10 mouse cellular contexts compared by ENCODE assay signal in genomic region chr11:120312069-120312468, GRCm38 (mm10). TPM values are rescaled to one million over a fixed set of nuclear protein-coding genes. Genes with fewer than 3 reads are reported as not detected.
DNase-seq lines count a peak whose midpoint lies in the region; ATAC-seq lines count a peak whose summit lies in the region.
"Had no signal": no experiment of that assay in that cellular context is flagged by ENCODE, and none has a peak within 500 bp of the region (broad histone marks: within the 10 kb centered on the region; RNA-seq: fewer than 3 reads in every experiment).

No protein-coding gene starts in this region.

- intact Hi-C loops in gastrocnemius, postnatal 36 days (cut with DNase I), result no loop called here

- H3K27ac ChIP-seq in liver, embryonic 12.5 days, result no peak overlapping the region
- peak overlapping the region; percentile 95; the same call in 1 of the 2 replicates for H3K27ac ChIP-seq in hindbrain, embryonic 14.5 days
- H3K27ac ChIP-seq in neural tube, embryonic 11.5 days (ENCODE audit: low read depth, low read length), result no peak overlapping the region

- peak; percentile 1 for DNase-seq in gastrocnemius, postnatal 10 days
- DNase-seq in gastrocnemius, postnatal 36 days, result no peak
- DNase-seq in liver, result peak; percentile 1
- no peak for DNase-seq in hindbrain, embryonic 14.5 days (ENCODE audit: low spot score)
- DNase-seq in neural tube, embryonic 11.5 days (ENCODE audit: low spot score), result peak; percentile 14
- DNase-seq in ovary, adult 18-20 months (ENCODE audit: low spot score), result no peak
- DNase-seq: thymus, postnatal 25 days had no signal

- no peaks in the 10 kb centered on the region for H3K9me3 ChIP-seq in liver, embryonic 12.5 days (replicated peaks)
- no peaks in the 10 kb centered on the region for H3K9me3 ChIP-seq in hindbrain, embryonic 14.5 days (ENCODE audit: control insufficient read depth, low read length)
- H3K9me3 ChIP-seq in neural tube, embryonic 11.5 days (ENCODE audit: control insufficient read depth, low read length), result no peaks in the 10 kb centered on the region

- no peak overlapping the region for H3K9ac ChIP-seq in liver, embryonic 12.5 days
- H3K9ac ChIP-seq in hindbrain, embryonic 14.5 days, result no peak overlapping the region
- H3K9ac ChIP-seq in neural tube, embryonic 11.5 days (ENCODE audit: low read length), result no peak overlapping the region

- peaks cover 21% of the 10 kb centered on the region for H3K27me3 ChIP-seq in liver, embryonic 12.5 days (replicated peaks)
- 0 out of 2 replicates have a peak, but pooled peaks cover 2% of the 10 kb centered on the region for H3K27me3 ChIP-seq in hindbrain, embryonic 14.5 days (ENCODE audit: control insufficient read depth, insufficient read depth, low read length)
- peaks cover 3% of the 10 kb centered on the region; the same call in 1 of the 2 replicates for H3K27me3 ChIP-seq in neural tube, embryonic 11.5 days (ENCODE audit: control insufficient read depth, insufficient read depth, low read length)

- ATAC-seq in liver, embryonic 12.5 days, result no peak
- ATAC-seq in hindbrain, embryonic 14.5 days (ENCODE audit: low FRiP score), result no peak
- no peak for ATAC-seq in neural tube, embryonic 11.5 days (ENCODE audit: insufficient read depth, low FRiP score, low TSS enrichment)
- no peak for ATAC-seq in erythroblast, adult 5-6 weeks (replicated peaks; ENCODE audit: low FRiP score, poor library complexity, severe bottlenecking)
- ATAC-seq: CD4-positive, CD25-positive, alpha-beta regulatory T cell, adult 4 months had no signal

- H3K4me3 ChIP-seq in liver, embryonic 12.5 days, result no peak overlapping the region
- no peak overlapping the region for H3K4me3 ChIP-seq in hindbrain, embryonic 14.5 days (replicated peaks; ENCODE audit: low read length)
- no peak overlapping the region for H3K4me3 ChIP-seq in neural tube, embryonic 11.5 days (ENCODE audit: low read depth, low read length)

- H3K4me1 ChIP-seq in liver, embryonic 12.5 days, result peaks cover 54% of the 10 kb centered on the region
- peaks cover 38% of the 10 kb centered on the region for H3K4me1 ChIP-seq in hindbrain, embryonic 14.5 days (replicated peaks; ENCODE audit: control insufficient read depth, insufficient read depth, low read length)
- H3K4me1 ChIP-seq in neural tube, embryonic 11.5 days (ENCODE audit: control insufficient read depth, insufficient read depth, low read length), result peaks cover 29% of the 10 kb centered on the region

- WGBS in liver, embryonic 12.5 days (ENCODE audit: insufficient replicate concordance), result 75% methylated on average over 6 of the region's 6 CpGs
- WGBS in hindbrain, embryonic 14.5 days, result 79% methylated on average over 6 of the region's 6 CpGs
- 68% methylated on average over 6 of the region's 6 CpGs for WGBS in neural tube, embryonic 11.5 days

- H3K36me3 ChIP-seq in liver, embryonic 12.5 days, result no peaks in the 10 kb centered on the region
- no peaks in the 10 kb centered on the region for H3K36me3 ChIP-seq in hindbrain, embryonic 14.5 days (replicated peaks; ENCODE audit: control insufficient read depth, insufficient read depth)
- no peaks in the 10 kb centered on the region for H3K36me3 ChIP-seq in neural tube, embryonic 11.5 days (ENCODE audit: control insufficient read depth, insufficient read depth, low read length)

- H3K4me2 ChIP-seq in liver, embryonic 12.5 days, result no peak overlapping the region
- H3K4me2 ChIP-seq in hindbrain, embryonic 14.5 days (replicated peaks), result no peak overlapping the region
- no peak overlapping the region for H3K4me2 ChIP-seq in neural tube, embryonic 11.5 days (ENCODE audit: low read depth)

RNA-seq across cellular contexts. Expression of gene Actg1, which starts 36.3 kb away (rescaled TPM):
- total RNA-seq in gastrocnemius, postnatal 10 days (2021), result 100 to 1,000 TPM; 439 to 618 TPM
- 100 to 1,000 TPM; 186 to 222 TPM for total RNA-seq in gastrocnemius, postnatal 36 days (2021)
- polyA plus RNA-seq in liver, embryonic 12.5 days (2016; fragmentation: Nextera tagmentation; extraction: Ambion mirVana), result 952 and 1,008 TPM in 2 replicates
- polyA plus RNA-seq in hindbrain, embryonic 14.5 days (2014; fragmentation: Nextera tagmentation; extraction: Ambion mirVana), result 4,053 and 4,080 TPM in 2 replicates
- 3,675 and 3,804 TPM in 2 replicates for polyA plus RNA-seq in neural tube, embryonic 11.5 days (2014; fragmentation: Nextera tagmentation; extraction: Ambion mirVana)
- 637 and 655 TPM in 2 replicates for total RNA-seq in erythroblast, adult 5-6 weeks (2015; ENCODE audit: low replicate concordance)
- 301 and 341 TPM in 2 replicates for total RNA-seq in erythroblast, adult 5-6 weeks (2017; ENCODE audit: low replicate concordance)

RNA-seq across cellular contexts. Expression of gene Fscn2, which starts 49.3 kb away (rescaled TPM):
- under 1 TPM; 0.50 to 0.61 TPM for total RNA-seq in gastrocnemius, postnatal 10 days (2021)
- under 1 TPM; 0.31 to 0.37 TPM for total RNA-seq in gastrocnemius, postnatal 36 days (2021)
- 0.16 and 0.18 TPM in 2 replicates for polyA plus RNA-seq in liver, embryonic 12.5 days (2016; fragmentation: Nextera tagmentation; extraction: Ambion mirVana)
- 1.6 and 2.2 TPM in 2 replicates for polyA plus RNA-seq in hindbrain, embryonic 14.5 days (2014; fragmentation: Nextera tagmentation; extraction: Ambion mirVana)
- polyA plus RNA-seq in neural tube, embryonic 11.5 days (2014; fragmentation: Nextera tagmentation; extraction: Ambion mirVana), result 0.42 and 0.81 TPM in 2 replicates
- total RNA-seq in erythroblast, adult 5-6 weeks (2015; ENCODE audit: low replicate concordance), result not detected in 2 replicates
- not detected in 2 replicates for total RNA-seq in erythroblast, adult 5-6 weeks (2017; ENCODE audit: low replicate concordance)

Comparison
In these comparisons a context has a peak if more than half of its experiments do, and no peak if none do; other contexts are left out.
1. DNase-seq: peak in gastrocnemius, postnatal 10 days (single experiment), liver (single experiment) and neural tube, embryonic 11.5 days (single experiment); none in gastrocnemius, postnatal 36 days (0 of 2), hindbrain, embryonic 14.5 days (single experiment) and ovary, adult 18-20 months (single experiment).